Mouse (Mus musculus): ENCODE results near the gene Utrn. TPM values are rescaled to one million over a fixed set of nuclear protein-coding genes. Genes with fewer than 3 reads are reported as not detected.

Gene Utrn
- total and polyA plus RNA-seq, 3 experiments, result 0.31 to 1.1 (median 0.67) TPM

DNA sequence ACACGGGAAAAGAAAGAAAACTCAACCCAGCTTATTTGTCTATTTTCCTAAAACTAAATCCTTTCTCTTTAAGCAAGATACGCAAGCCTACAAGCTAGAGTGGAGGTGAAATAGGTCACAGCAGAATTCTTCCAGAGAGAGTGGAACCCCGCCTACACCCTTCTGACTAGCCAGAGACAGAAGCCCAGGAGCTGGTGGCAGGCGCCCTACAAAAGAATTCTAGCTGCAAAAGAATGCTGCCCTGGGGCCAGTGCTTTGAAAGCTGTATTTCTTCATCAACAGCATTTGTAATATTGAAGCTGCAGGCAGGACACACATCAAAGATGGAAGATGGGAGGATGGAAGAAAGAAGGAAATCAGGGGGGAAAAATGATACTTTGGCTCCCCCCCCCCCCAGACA, 12.7 kb upstream of the Utrn start:
- no peak overlapping the region for H3K9ac ChIP-seq (ENCODE audit: insufficient read depth, low read depth)
- H3K27me3 ChIP-seq (replicated peaks), result peaks cover 1% of the 10 kb centered on the region
- in situ Hi-C loops (cut with MboI; ENCODE audit: low pct_ligation_motif_present, low pct_unique_long_range_greater_than_20kb, low sequenced_read_pairs), result no loop called here
- no peaks in the 10 kb centered on the region for H3K79me2 ChIP-seq (replicated peaks; ENCODE audit: control insufficient read depth, extremely low read depth, insufficient read depth, poor library complexity, severe bottlenecking)
- no peak overlapping the region for H3K27ac ChIP-seq (ENCODE audit: insufficient read depth, low read depth)
- H3K4me2 ChIP-seq (ENCODE audit: insufficient read depth, low read depth, poor library complexity, severe bottlenecking), result no peak overlapping the region
- TF ChIP-seq EP300 (IDR thresholded peaks at IDR 0.05; ENCODE audit: low read length), result no peak
- H3K36me3 ChIP-seq (replicated peaks in 1 of 2; ENCODE audit: control insufficient read depth in 1 of 2, insufficient read depth in 1 of 2, low read length in 1 of 2), result no peaks in the 10 kb centered on the region
- H3K4me3 ChIP-seq (replicated peaks in 1 of 3; ENCODE audit: low read depth in 2 of 3, low read length in 2 of 3, poor library complexity in 1 of 3), result no peak overlapping the region
- no peak for DNase-seq (ENCODE audit: extremely low read depth)
- no peaks in the 10 kb centered on the region; a peak in 1 of 4 replicates for H3K4me1 ChIP-seq (ENCODE audit: control insufficient read depth in 1 of 2, insufficient read depth in 2 of 2)
- dilution Hi-C loops (cut with MboI; ENCODE audit: extremely low pct_ligation_motif_present, extremely low pct_unique_long_range_greater_than_20kb, low sequenced_read_pairs), result no loop called here
- H3K9me3 ChIP-seq (replicated peaks; ENCODE audit: low read length), result no peaks in the 10 kb centered on the region

DNA sequence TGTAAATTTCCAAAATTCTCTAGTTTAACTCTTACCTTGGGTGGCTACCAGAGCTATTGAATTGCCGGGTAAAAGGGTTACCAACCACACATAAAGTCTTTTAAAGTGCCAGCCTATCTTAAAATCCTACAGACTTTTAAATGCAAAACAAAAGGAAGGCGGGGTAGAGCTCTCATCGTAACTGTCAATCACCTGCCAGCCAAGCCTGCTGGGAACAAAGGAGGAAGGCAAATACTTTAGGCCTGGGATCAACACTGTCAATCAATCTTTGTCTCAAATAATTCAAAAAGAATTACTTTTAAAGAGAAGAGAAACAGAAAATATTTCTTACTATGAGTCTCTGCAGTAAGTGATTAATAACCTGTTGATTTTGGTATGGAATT, 10.1 kb upstream of the Utrn start:
- H3K4me2 ChIP-seq (ENCODE audit: insufficient read depth, low read depth, poor library complexity, severe bottlenecking), result no peak overlapping the region
- H3K79me2 ChIP-seq (replicated peaks; ENCODE audit: control insufficient read depth, extremely low read depth, insufficient read depth, poor library complexity, severe bottlenecking), result no peaks in the 10 kb centered on the region
- H3K27me3 ChIP-seq (replicated peaks), result peaks cover under 1% of the 10 kb centered on the region
- in situ Hi-C loops (cut with MboI; ENCODE audit: low pct_ligation_motif_present, low pct_unique_long_range_greater_than_20kb, low sequenced_read_pairs) (no loop called here), dilution Hi-C loops (cut with MboI; ENCODE audit: extremely low pct_ligation_motif_present, extremely low pct_unique_long_range_greater_than_20kb, low sequenced_read_pairs) (no loop called here)
- no peaks in the 10 kb centered on the region for H3K9me3 ChIP-seq (replicated peaks; ENCODE audit: low read length)
- no peak overlapping the region for H3K9ac ChIP-seq (ENCODE audit: insufficient read depth, low read depth)
- no peak for DNase-seq (ENCODE audit: extremely low read depth)
- H3K27ac ChIP-seq (ENCODE audit: insufficient read depth, low read depth), result no peak overlapping the region
- peaks cover 2 to 6% of the 10 kb centered on the region in 2 experiments; a peak in 2 of 4 replicates for H3K4me1 ChIP-seq (ENCODE audit: control insufficient read depth in 1 of 2, insufficient read depth in 2 of 2)
- H3K36me3 ChIP-seq (replicated peaks in 1 of 2; ENCODE audit: control insufficient read depth in 1 of 2, insufficient read depth in 1 of 2, low read length in 1 of 2), result no peaks in the 10 kb centered on the region
- TF ChIP-seq IRF4 (IDR thresholded peaks at IDR 0.05; ENCODE audit: low read depth, low read length), result no peak
- TF ChIP-seq EP300 (IDR thresholded peaks at IDR 0.05; ENCODE audit: low read length), result no peak
- TF ChIP-seq TBP (conservative IDR thresholded peaks at IDR 0.05; ENCODE audit: low read depth, low read length), result no peak
- TF ChIP-seq ZMIZ1 (IDR thresholded peaks at IDR 0.05; ENCODE audit: low read depth, low read length), result no peak
- no peak for TF ChIP-seq PAX5 (IDR thresholded peaks at IDR 0.05; ENCODE audit: low read length)
- TF ChIP-seq ZKSCAN1 (IDR thresholded peaks at IDR 0.05; ENCODE audit: borderline replicate concordance, low read depth, low read length), result no peak
- no peak for TF ChIP-seq ZNF384 (IDR thresholded peaks at IDR 0.05; ENCODE audit: low read depth, low read length)
- TF ChIP-seq MXI1 (IDR thresholded peaks at IDR 0.05; ENCODE audit: low read depth, low read length), result no peak
- TF ChIP-seq UBTF (IDR thresholded peaks at IDR 0.05; ENCODE audit: low read depth, low read length), result no peak
- no peak for TF ChIP-seq POLR2A (IDR thresholded peaks at IDR 0.05; ENCODE audit: low read depth, low read length)
- no peak for TF ChIP-seq NELFE (IDR thresholded peaks at IDR 0.05; ENCODE audit: low read depth, low read length)
- no peak for TF ChIP-seq GABPA (IDR thresholded peaks at IDR 0.05; ENCODE audit: insufficient replicate concordance, low read depth, low read length)
- TF ChIP-seq POLR2AphosphoS2 (IDR thresholded peaks at IDR 0.05; ENCODE audit: low read depth, low read length), result no peak
- TF ChIP-seq CHD1 (IDR thresholded peaks at IDR 0.05; ENCODE audit: low read depth, low read length), result no peak
- TF ChIP-seq MYC (IDR thresholded peaks at IDR 0.05; ENCODE audit: low read depth, low read length), result no peak
- no peak for TF ChIP-seq MAX (IDR thresholded peaks at IDR 0.05; ENCODE audit: low read length)
- TF ChIP-seq BHLHE40 (IDR thresholded peaks at IDR 0.05; ENCODE audit: low read depth, low read length), result no peak
- no peak overlapping the region for H3K4me3 ChIP-seq (replicated peaks in 1 of 3; ENCODE audit: low read depth in 2 of 3, low read length in 2 of 3, poor library complexity in 1 of 3)
